Mouse (Mus musculus) hindbrain, embryonic 10.5 days (tissue): ENCODE data around the gene Nfkb2. TPM values are rescaled to one million over a fixed set of nuclear protein-coding genes. Genes with fewer than 3 reads are reported as not detected.

Experiments
- DNase-seq: peaks from one replicate; pipeline ENCODE4 v3.0.0-alpha.2; 2017; ENCODE audit warnings: low spot score
- H3K27ac ChIP-seq: fragments of 300-500 bp; sonication (generic); 2 replicates; pipeline ENCODE4 v1.5.1; 2016; ENCODE audit warnings: mild to moderate bottlenecking, moderate library complexity
- H3K27me3 ChIP-seq: fragments of 300-500 bp; sonication (generic); 2 replicates; pipeline ENCODE4 v1.6.1; 2016; ENCODE audit warnings: mild to moderate bottlenecking; ENCODE audit not compliant: poor library complexity, insufficient read depth, severe bottlenecking
- H3K36me3 ChIP-seq: fragments of 300-500 bp; sonication (generic); 2 replicates; pipeline ENCODE4 v1.6.1; 2016; ENCODE audit warnings: mild to moderate bottlenecking, moderate library complexity
- H3K4me1 ChIP-seq: fragments of 300-500 bp; sonication (generic); replicated peaks from 2 replicates; pipeline ENCODE4 v1.6.1; 2016; ENCODE audit warnings: mild to moderate bottlenecking
- H3K4me3 ChIP-seq: fragments of 300-500 bp; sonication (generic); 2 replicates; pipeline ENCODE4 v1.5.1; 2016; ENCODE audit warnings: mild to moderate bottlenecking, moderate library complexity
- H3K9me3 ChIP-seq: fragments of 300-500 bp; sonication (generic); 2 replicates; pipeline ENCODE4 v1.6.1; 2016; ENCODE audit warnings: mild to moderate bottlenecking, moderate library complexity
- WGBS: fragments of 180-500 bp; shearing (Covaris S2); methylation state at CpG from one replicate; pipeline ENCODE4 v1.1.7; 2016; 5-methylcytosine and 5-hydroxymethylcytosine counted together
- polyA plus RNA-seq: library from polyadenylated mRNA; unstranded; fragments of >200 nt; fragmentation: Nextera tagmentation; extraction: Ambion mirVana; gene quantifications from 2 replicates; pipeline ENCODE4 v1.2.1, GENCODE M21; 2016

Nfkb2 gene
- polyA plus RNA-seq, 1 experiment from 2014 or later = 6.4 TPM

DNA sequence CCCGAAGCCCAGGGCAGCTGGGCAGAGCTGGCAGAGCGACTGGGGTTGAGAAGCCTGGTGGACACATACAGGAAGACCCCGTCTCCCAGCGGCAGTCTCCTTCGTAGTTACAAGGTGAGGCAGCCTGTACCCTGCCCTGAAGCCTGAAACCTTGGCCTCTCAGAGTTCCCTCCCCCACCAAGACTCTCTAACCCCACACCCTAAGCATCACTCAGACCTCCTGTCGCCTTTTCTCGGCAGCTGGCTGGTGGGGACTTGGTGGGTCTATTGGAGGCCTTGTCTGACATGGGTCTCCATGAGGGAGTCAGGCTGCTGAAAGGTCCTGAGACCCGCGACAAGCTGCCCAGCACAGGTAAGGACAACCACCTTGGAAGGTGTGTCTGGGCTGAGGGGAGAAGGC lies 7.2 kb downstream of the Nfkb2 start:
- peaks cover 33% of the 10 kb centered on the region for H3K4me1 ChIP-seq
- peaks cover 97% of the 10 kb centered on the region for H3K27me3 ChIP-seq
- 89% methylated on average over 9 of the region's 9 CpGs for WGBS
- H3K9me3 ChIP-seq = no peaks in the 10 kb centered on the region
- H3K27ac ChIP-seq = no peak overlapping the region
- no peak overlapping the region for H3K4me3 ChIP-seq
- peaks cover 30% of the 10 kb centered on the region for H3K36me3 ChIP-seq
- DNase-seq = peak; percentile 1

DNA sequence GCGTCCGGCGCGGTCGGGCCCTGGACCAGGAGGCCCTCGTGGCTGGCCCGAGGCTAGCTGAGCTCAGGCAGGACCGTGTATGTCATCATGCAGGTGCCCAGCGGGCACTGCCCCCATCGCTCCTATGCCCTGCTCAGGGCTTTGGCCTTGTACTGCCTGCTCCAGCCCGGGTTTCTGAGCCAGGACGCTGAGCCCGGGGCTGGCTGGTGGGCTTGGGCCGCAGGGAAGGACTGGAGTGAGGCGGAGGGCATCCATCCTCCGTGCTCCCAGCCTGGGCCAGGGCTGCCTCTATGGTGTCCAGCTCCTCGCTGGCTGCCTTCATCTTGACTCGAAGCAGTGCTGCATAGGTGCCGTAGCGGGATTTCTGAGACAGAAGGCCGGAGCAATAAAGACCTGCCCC lies 8.4 kb downstream of the Nfkb2 start:
- H3K9me3 ChIP-seq = no peaks in the 10 kb centered on the region
- H3K27ac ChIP-seq = no peak overlapping the region
- 90% methylated on average over 21 of the region's 21 CpGs for WGBS
- no peak overlapping the region for H3K4me3 ChIP-seq
- H3K4me1 ChIP-seq = peaks cover 41% of the 10 kb centered on the region
- H3K36me3 ChIP-seq = peaks cover 30% of the 10 kb centered on the region
- DNase-seq = no peak
- peaks cover 97% of the 10 kb centered on the region for H3K27me3 ChIP-seq

DNA sequence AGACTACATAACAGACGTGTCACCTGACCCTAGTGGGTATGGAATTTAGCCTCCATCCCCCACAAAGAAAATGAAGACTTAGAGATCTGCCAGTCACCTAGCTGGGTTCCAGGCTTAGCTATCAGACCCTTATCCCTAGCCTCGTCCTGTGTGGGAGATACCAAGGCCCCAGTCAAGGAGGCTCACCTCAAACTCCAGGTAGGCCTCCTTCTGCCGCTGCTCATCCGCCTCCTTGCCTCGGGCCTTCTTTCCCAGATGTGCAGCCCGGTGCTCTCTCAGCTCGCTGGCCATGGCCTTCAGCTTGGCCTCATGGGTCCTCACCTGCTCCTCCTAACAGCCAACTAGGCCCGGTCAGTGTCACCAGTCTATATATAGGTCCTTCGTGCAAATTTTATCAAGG lies 9.0 kb downstream of the Nfkb2 start:
- peaks cover 97% of the 10 kb centered on the region for H3K27me3 ChIP-seq
- H3K4me3 ChIP-seq = no peak overlapping the region
- no peaks in the 10 kb centered on the region for H3K9me3 ChIP-seq
- WGBS = 87% methylated on average over 9 of the region's 9 CpGs
- peaks cover 30% of the 10 kb centered on the region for H3K36me3 ChIP-seq
- peaks cover 45% of the 10 kb centered on the region for H3K4me1 ChIP-seq
- DNase-seq = no peak
- no peak overlapping the region for H3K27ac ChIP-seq

DNA sequence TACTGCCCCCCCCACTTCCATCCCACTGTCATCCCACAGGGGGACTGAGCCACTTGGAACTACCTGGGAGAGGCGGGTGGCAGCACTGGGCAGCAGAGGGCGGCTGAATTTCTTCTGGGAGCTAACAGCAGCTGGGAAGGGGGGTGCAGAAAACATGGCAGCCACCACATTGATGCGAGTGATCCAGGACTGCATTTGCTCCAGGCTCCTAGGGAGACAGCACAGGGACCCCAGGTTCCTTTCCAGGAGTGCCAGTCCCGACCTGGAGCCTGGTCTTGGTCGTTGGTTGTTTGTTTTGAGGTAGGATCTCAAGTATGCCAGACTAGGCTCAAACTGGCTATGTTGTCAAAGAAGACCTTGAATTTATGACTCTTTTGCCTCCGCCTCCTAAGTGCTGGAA lies 9.5 kb downstream of the Nfkb2 start:
- no peak overlapping the region for H3K4me3 ChIP-seq
- peaks cover 97% of the 10 kb centered on the region for H3K27me3 ChIP-seq
- DNase-seq = no peak
- H3K27ac ChIP-seq = no peak overlapping the region
- WGBS = 73% methylated on average over 6 of the region's 6 CpGs
- H3K36me3 ChIP-seq = peaks cover 30% of the 10 kb centered on the region
- no peaks in the 10 kb centered on the region for H3K9me3 ChIP-seq
- peaks cover 44% of the 10 kb centered on the region for H3K4me1 ChIP-seq

DNA sequence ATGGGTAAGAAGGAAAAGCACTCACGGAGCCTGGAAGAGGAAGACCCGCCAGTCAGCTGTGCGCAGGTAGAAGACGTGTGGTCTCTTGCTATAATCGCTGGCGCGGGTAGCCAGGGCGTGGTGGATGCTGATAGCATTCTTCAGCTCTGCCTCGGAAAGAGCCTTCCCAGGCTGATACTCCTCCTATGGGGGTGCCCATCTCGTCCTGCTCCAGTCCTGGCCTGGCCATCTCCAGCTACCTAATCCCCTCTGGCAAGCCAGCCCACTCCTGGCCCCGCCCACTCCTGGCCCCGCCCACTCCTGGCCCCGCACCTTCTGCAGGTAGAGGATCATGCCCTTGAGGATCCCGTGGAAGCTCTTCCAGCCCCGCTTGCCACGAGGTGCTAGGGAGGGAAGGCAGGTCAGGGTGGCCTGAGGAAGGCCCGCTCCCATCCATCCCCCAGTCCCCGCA lies 10.1 kb downstream of the Nfkb2 start:
- H3K36me3 ChIP-seq = peaks cover 30% of the 10 kb centered on the region
- H3K4me3 ChIP-seq = no peak overlapping the region
- H3K27ac ChIP-seq = no peak overlapping the region
- no peaks in the 10 kb centered on the region for H3K9me3 ChIP-seq
- H3K4me1 ChIP-seq = peaks cover 44% of the 10 kb centered on the region
- 13% methylated on average over 18 of the region's 18 CpGs for WGBS
- no peak for DNase-seq
- peaks cover 98% of the 10 kb centered on the region for H3K27me3 ChIP-seq

DNA sequence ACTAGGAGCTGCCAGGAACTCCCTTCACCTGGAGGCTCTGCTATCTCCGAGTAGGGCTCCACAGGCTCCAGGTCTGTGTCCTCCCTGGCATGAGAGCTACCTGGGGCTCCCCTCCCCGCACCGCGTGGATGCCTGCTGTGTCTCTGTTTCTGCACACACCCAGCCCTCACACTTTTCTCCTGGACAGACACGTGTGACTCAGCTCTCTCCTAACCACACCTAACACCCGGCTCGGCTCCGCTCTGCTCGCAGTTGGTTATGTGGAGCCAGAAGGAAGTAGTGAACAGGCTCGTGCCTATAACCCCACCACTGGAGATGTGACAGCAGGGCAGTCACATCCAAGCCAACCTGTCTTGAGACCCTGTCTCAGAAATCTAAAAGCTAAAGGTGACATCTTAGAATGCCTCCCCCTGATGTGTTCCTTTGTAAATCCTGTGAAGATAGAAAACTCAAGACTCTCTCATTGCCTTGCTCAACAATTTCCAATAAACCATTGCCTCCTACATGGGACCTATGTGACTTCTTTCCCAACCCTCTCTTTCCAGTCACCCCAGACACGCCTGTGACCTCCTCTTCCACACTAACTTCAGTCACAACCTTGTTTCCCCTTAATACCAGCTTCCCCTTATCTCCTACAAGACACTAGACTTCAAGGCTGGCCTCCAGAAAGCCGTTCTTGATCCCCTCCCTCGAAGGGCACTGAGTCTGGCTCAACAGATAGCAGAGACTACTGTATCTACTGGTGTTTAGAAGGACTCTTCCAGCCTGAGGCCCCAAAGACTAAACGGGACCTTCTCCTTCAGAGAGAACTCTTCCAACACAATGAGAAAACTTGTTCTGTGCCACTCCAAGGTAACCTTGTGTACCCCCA lies 11.0 kb downstream of the Nfkb2 start:
- H3K27ac ChIP-seq = no peak overlapping the region
- 46% methylated on average over 14 of the region's 14 CpGs for WGBS
- DNase-seq = peak; percentile 5

DNA sequence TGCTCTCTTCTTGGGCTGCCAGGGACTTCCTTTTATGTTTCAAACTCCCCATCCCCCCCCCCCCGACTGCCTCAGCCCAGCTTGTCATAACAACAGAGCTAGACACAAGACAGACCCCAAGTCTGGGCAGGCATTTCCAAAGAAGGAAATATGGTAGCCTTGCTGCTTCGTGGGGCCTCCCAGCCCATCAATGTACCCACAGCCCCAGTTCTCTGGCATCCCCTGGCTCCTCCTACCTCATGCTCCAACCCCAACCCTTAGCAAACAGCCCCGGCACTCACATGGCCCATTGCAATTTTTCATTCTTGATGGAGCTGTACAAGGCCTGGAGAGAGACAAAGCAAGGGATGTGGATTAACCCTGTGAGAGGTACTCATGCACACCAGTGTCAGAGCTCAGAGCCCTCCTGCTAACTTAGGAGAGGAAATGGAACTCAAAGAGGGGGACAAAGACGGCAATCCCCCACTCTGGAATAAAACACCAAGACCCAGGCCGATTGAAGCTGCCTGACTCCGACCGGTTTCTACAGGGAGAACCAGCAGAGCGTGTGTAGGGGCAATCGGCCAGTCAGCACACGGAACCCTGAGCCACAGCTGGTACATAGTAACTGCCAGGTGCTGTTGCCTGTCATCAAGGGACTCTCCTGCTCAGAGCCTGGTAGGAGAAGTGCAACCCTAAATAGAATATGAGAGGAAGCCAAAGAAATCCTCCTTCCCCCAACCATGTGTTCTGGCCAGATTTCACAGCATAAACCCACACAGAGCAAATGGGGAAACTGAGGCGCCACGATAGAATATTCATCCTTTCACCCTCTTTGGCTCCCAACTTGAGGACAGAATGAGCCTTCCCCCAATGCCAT lies 11.9 kb downstream of the Nfkb2 start:
- WGBS = 56% methylated on average over 12 of the region's 12 CpGs
- Histone ChIP-seq H3K4me3 (no peak overlapping the region), H3K9me3 (no peaks in the 10 kb centered on the region), H3K36me3 (peaks cover 17% of the 10 kb centered on the region; the same call in 1 of the 2 replicates), H3K27ac (no peak overlapping the region), H3K4me1 (peaks cover 55% of the 10 kb centered on the region), H3K27me3 (peaks cover 99% of the 10 kb centered on the region)
- DNase-seq = peak; percentile 2

More for the DNA sequence above, 11.0 kb downstream of the Nfkb2 start:
- no peak overlapping the region for H3K4me3 ChIP-seq
- H3K36me3 ChIP-seq = peaks cover 26% of the 10 kb centered on the region
- H3K27me3 ChIP-seq = peaks cover 99% of the 10 kb centered on the region
- no peaks in the 10 kb centered on the region for H3K9me3 ChIP-seq
- H3K4me1 ChIP-seq = peaks cover 47% of the 10 kb centered on the region

DNA sequence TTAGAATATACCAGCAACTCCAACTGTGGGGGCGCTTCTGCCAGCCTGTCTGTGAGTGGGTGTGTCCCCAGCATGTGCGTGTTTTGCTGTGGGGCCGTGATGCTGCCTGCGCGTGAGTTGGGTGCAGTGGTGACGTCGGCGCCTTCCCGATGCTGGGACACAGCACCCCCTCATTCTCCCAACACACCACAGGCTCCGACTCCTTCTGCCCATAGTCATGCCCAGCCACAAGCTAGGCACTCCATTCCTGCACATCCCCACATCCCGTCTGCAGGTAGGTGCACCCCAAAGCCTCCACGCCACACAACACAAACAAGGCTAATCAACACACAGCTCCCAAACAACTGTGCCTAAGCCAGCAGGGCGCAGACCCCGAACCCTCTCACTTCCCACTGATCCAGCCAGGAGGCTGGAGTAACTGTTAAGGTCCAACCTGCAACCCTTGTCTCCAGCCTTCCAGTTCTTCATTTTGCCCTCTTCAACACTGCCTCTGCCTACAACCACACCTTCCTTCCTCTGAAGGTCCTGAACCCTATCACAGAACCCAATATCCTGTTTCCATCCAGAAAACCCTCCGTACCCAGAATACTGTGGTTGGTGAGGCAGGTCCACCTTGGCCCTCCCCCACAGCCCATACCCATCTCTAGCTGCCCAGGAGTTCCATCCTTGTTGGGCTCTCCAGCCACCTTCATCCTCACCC lies 12.9 kb downstream of the Nfkb2 start:
- Histone ChIP-seq H3K4me3 (peak overlapping the region; percentile 51), H3K4me1 (peaks cover 65% of the 10 kb centered on the region), H3K27ac (no peak overlapping the region), H3K9me3 (no peaks in the 10 kb centered on the region), H3K36me3 (peaks cover 7% of the 10 kb centered on the region; the same call in 1 of the 2 replicates), H3K27me3 (peaks cover 98% of the 10 kb centered on the region)
- WGBS = 37% methylated on average over 15 of the region's 15 CpGs
- DNase-seq = no peak

DNA sequence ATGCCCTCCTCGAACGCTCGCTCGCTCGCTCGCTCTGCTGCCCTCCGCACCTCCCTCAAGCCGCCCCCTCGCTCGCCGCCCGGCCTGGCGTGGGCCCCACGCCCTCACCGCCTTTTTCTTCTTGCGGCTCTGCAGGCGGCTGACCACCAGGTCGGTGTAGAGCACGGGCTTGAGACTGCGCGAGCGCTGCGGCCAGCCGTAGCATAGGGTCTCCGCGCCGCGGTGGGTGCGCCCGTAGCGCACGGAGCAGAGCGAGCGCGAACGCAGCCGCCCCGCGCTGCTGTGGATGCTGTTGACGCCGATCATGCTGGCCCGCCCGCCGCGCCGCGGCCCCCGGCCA lies 13.4 kb downstream of the Nfkb2 start:
- Histone ChIP-seq H3K27me3 (peaks cover 99% of the 10 kb centered on the region), H3K4me3 (peak overlapping the region; percentile 51), H3K27ac (peak overlapping the region; percentile 59), H3K9me3 (no peaks in the 10 kb centered on the region), H3K36me3 (peaks cover 3% of the 10 kb centered on the region; the same call in 1 of the 2 replicates), H3K4me1 (peaks cover 71% of the 10 kb centered on the region)
- DNase-seq = no peak
- 1% methylated on average over 48 of the region's 48 CpGs for WGBS

DNA sequence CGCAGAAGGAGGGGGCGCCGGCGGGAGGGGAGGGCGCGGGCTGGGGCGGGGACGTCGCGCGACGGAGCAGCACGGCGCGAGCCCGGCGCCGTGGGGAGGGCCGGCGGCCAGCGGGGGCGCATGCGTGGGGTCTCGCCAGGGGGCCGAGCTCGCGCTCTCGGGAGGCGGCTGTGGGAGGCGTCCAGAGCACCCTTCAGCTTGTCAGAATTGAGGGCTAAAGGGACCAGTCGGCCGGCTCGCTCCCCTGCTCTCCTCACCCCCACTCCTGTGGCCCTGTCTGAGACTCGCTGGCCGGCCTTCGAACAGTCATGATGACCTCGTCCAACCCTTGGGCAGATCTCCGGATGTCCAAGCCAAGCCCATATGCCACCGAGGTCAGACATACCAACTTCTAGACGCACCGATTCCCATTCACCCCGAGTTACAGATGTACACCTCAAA lies 13.9 kb downstream of the Nfkb2 start:
- H3K9me3 ChIP-seq = no peaks in the 10 kb centered on the region
- peaks cover 99% of the 10 kb centered on the region for H3K27me3 ChIP-seq
- H3K27ac ChIP-seq = 0 out of 2 replicates have a peak overlapping the region, but pooled peaks have one; percentile 59
- WGBS = 1% methylated on average over 42 of the region's 42 CpGs
- DNase-seq = no peak
- peak overlapping the region; percentile 51 for H3K4me3 ChIP-seq
- H3K4me1 ChIP-seq = peaks cover 76% of the 10 kb centered on the region
- no peaks in the 10 kb centered on the region for H3K36me3 ChIP-seq

DNA sequence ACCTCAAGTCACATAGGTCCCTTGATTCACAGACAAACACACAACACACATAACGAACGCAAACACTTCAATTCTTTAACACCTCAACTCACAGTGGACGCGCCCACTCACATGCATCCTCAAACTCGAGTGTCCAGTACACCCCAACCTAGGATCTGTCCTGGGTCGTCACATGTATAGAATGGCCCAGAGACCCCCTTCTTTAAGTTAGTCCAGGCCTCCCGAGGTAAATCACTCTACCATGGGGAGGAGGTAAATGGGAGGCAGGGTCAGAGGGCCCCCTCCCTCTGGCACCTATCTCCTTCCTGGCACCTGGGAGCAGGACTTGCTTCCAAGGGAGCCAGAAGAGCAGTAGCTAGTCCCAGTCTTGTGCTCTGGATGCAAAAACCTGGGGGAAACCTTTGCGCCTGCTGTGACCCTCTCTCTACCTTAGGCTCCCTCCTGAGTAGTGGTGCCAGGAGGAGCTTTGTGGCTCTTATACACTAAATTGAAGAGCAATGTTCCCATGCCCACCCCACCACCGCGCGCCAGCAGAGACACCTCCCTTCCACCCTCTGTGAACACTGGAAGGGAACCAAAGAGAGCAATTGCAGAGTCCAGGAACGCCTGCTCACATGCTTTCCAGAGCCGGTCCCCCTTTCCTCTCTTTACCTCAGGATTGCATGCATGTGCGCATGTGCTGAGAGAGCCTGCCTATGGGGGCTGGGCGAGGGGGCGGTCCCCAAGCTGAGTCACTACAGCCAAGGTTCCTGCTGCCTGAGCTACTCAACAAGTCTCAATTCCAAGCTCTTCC lies 14.7 kb downstream of the Nfkb2 start:
- Histone ChIP-seq H3K9me3 (no peaks in the 10 kb centered on the region), H3K27me3 (peaks cover 99% of the 10 kb centered on the region), H3K4me1 (peaks cover 78% of the 10 kb centered on the region), H3K36me3 (no peaks in the 10 kb centered on the region), H3K27ac (no peak overlapping the region), H3K4me3 (peak overlapping the region; percentile 32)
- peak; percentile 61 for DNase-seq
- WGBS = 13% methylated on average over 16 of the region's 16 CpGs
